Mouse (Mus musculus): ENCODE results near the gene Washc3. TPM values are rescaled to one million over a fixed set of nuclear protein-coding genes. Genes with fewer than 3 reads are reported as not detected.

Washc3 gene
- polyA plus RNA-seq (2014; fragmentation: Illumina TruSeq; extraction: RNeasy Lipid Tissue Mini Kit (QIAGEN cat#74804); ENCODE audit: low read depth, low replicate concordance), result 44.6 TPM

GRCm38 (mm10) chr10:88200951-88201638 is at the start of gene Washc3:
TSS of gene Washc3 (plus strand) at chr10:88201093.

Other genes starting within 250 kb of the Washc3 start
- gene Pmch, start 110.0 kb upstream of the Washc3 start, polyA plus RNA-seq (2014; fragmentation: Illumina TruSeq; extraction: RNeasy Lipid Tissue Mini Kit (QIAGEN cat#74804); ENCODE audit: low read depth, low replicate concordance), result not detected
- gene Parpbp, start 54.2 kb upstream of the Washc3 start, polyA plus RNA-seq (2014; fragmentation: Illumina TruSeq; extraction: RNeasy Lipid Tissue Mini Kit (QIAGEN cat#74804); ENCODE audit: low read depth, low replicate concordance), result 0.34 TPM
- gene Nup37, start 54.1 kb upstream of the Washc3 start, polyA plus RNA-seq (2014; fragmentation: Illumina TruSeq; extraction: RNeasy Lipid Tissue Mini Kit (QIAGEN cat#74804); ENCODE audit: low read depth, low replicate concordance), result 9.2 TPM
- gene Dram1, start 178.0 kb downstream of the Washc3 start, polyA plus RNA-seq (2014; fragmentation: Illumina TruSeq; extraction: RNeasy Lipid Tissue Mini Kit (QIAGEN cat#74804); ENCODE audit: low read depth, low replicate concordance), result 4.6 TPM
- 17.9 TPM for gene Gnptab, start 178.0 kb downstream of the Washc3 start, polyA plus RNA-seq (2014; fragmentation: Illumina TruSeq; extraction: RNeasy Lipid Tissue Mini Kit (QIAGEN cat#74804); ENCODE audit: low read depth, low replicate concordance)

Measured in heart, adult 10 weeks (tissue).